Mouse (Mus musculus) frontal cortex, postnatal 14 days (tissue): ENCODE measurements around the gene Olfr926.
"Not testable (repeated sequence)": the region's sequence is repeated elsewhere in the genome, so short reads cannot be mapped to it uniquely, and the experiment has no call there.

Experiments
- DNase-seq, 2 experiments: peaks; one replicate each; pipeline ENCODE4 v3.0.0; 2022; ENCODE audit warnings: low spot score in 2 of 2

Gene Olfr926

DNA sequence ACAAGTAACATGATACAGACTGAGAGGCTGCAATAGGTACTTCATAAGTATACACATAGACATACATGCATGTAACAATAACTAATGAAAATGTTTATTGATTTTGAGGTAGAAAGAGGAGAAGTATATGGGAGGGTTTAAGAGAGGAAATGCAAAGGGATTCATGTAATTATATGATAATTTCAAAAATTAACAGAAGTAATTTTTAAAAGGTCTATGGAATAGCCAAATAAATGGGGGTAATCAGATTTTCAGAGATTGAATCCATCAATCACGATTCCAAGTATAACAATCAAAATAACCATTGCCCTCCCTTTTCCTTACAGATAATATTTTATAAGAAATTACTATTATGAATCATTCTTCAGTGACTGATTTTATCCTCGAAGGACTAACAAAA, at the start of gene Olfr926:
TSS of gene Olfr926 (plus strand) at position 301 of the 400 bp plus-strand sequence.
- DNase-seq = no peak

GRCm38 (mm10) chr9:38833027-38833426, 43.9 kb upstream of the Olfr926 start:
- DNase-seq = no peak

DNA sequence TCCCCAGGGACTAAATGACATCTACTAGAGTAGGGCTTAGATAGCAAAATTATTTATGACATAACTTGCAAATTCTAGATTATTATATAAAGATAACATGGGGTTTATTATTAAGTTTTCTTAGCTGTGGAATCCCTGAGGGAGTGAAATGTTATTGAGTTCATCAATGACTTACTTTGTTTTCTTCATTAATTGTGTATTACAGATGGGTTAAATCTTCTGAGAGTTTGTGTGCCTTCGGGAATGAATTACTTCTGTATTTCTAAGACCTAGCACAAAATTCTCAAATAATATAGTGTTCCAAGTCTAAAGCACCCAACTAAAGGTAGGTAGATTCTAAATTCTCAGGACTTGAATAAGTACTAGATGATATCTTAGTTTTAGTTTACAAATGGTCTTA, 32.8 kb upstream of the Olfr926 start, which contains the start of gene Olfr924:
TSS of gene Olfr924 (plus strand) at position 301 of the 400 bp plus-strand sequence.
- no peak for DNase-seq

DNA sequence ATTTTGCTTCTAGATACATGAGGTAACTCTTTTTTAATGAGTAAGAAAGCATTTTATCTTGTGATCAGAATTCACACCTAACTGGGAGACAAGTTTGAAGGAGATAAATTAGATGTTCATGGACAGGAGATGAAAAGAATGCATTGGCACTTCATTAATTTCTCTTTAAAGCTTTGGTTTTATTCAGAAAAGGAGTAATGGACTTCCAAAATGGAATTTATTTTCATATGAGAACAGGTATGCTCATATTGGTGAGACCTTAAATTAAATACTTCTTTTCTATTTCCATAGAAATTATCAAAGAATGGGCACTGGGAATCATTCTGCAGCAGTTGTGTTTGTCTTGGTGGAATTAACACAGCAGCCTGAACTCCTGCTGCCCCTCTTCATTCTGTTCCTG, 22.2 kb upstream of the Olfr926 start, which contains the start of gene Olfr26:
TSS of gene Olfr26 (plus strand) at position 301 of the 400 bp plus-strand sequence.
- DNase-seq = no peak

- not testable (repeated sequence) for DNase-seq
Observed at GRCm38 (mm10) chr9:38874880-38875279, 2.0 kb upstream of the Olfr926 start.
